Mouse (Mus musculus) bone marrow, adult 2 months (tissue): ENCODE results near the gene Ip6k1. TPM values are rescaled to one million over a fixed set of nuclear protein-coding genes. Genes with fewer than 3 reads are reported as not detected.

Experiments
- H3K27ac ChIP-seq: fragments of 200-500 bp; 2 replicates; pipeline ENCODE4 v1.5.1; 2012; ENCODE audit warnings: low read depth, mild to moderate bottlenecking, control low read depth, inconsistent platforms, low read length; ENCODE audit not compliant: control insufficient read depth, poor library complexity, insufficient read depth
- H3K4me1 ChIP-seq: fragments of 200-500 bp; 2 replicates; pipeline ENCODE4 v1.6.1; 2011; ENCODE audit warnings: low read length; ENCODE audit not compliant: control insufficient read depth, insufficient read depth
- H3K4me3 ChIP-seq: fragments of 200-500 bp; replicated peaks from 2 replicates; pipeline ENCODE3; 2011; ENCODE audit warnings: mild to moderate bottlenecking, low read depth, low read length, control low read depth; ENCODE audit not compliant: control insufficient read depth
- CTCF ChIP-seq: fragments of 200-500 bp; IDR thresholded peaks from 2 replicates; pipeline ENCODE4 v1.5.1; 2011; ENCODE audit warnings: low read length, control low read depth; ENCODE audit not compliant: control insufficient read depth, insufficient read depth
- POLR2A ChIP-seq: fragments of 200-500 bp; IDR thresholded peaks from 2 replicates; pipeline ENCODE4 v1.6.1; 2011; ENCODE audit warnings: low read depth, mild to moderate bottlenecking, control low read depth, low read length, borderline replicate concordance; ENCODE audit not compliant: control insufficient read depth
- WGBS: fragments of 180-500 bp; shearing (Covaris S2); methylation state at CpG from one replicate; pipeline ENCODE4 v1.1.7; 2018; 5-methylcytosine and 5-hydroxymethylcytosine counted together
- polyA plus RNA-seq: library from polyadenylated mRNA; stranded (reverse); fragments of >200 nt; gene quantifications from 2 replicates; pipeline ENCODE4 v1.2.4, GENCODE M21; 2011; ENCODE audit warnings: low replicate concordance; ENCODE audit not compliant: missing spikeins, insufficient read depth, insufficient read length

The Ip6k1 gene
- polyA plus RNA-seq, 1 experiment = 99.5 TPM

DNA sequence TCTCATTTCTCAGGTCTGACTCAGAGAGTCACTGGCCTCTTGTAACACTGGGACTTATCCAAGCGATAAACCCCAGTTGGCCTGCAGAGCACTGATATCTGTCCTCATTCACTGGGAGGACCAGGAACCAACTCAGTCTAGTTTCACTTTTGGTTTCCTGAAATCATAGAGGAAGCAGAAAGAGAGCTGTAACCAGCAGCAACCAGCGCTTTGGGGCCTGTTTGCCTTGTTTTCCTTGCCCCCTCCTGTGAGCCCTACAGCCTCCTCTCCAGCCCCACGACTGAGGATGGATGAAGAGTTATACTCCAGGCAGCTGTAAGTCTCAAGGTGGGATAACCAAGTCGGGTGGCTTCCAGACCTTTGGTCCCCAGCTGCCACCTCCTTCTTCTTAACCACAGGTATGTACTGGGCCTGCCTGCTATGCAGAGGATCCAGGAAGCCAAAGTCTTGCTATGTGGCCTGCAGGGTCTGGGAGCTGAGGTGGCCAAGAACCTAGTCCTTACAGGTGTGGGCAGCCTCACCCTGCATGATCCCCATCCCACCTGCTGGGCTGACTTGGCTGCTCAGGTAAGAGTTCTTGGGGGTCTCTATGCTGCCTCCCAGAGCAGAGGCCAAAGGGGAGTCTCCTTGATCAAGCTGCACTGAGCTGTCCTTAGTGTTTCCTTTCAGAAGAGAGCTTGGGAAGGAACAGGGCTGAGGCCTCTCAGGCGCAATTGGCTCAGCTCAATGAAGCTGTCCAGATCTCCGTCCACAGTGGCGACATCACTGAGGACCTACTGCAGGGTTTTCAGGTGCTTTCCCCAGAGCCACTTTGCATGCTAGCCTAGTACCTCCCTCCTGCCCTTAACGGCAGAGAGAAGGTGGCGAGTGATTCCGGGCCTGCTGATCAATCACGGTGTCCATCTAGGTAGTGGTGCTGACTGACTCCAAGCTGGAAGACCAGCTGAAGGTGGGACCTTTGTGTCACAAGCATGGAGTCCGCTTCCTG lies 26.6 kb upstream of the Ip6k1 start, which contains the start of gene Uba7:
Uba7 (plus strand) TSS at position 107 of the 988 bp plus-strand sequence.
- Histone ChIP-seq H3K27ac (peak within 1 kb of the TSS; percentile 87), H3K4me3 (peak within 1 kb of the TSS; percentile 79), H3K4me1 (peaks cover 7% of the 10 kb centered on the region; the same call in 1 of the 2 replicates)
- 10% methylated on average over 12 of the region's 12 CpGs for WGBS
- TF ChIP-seq CTCF = no peak
- no peak; the same call in 1 of the 2 replicates for TF ChIP-seq POLR2A

GRCm38 (mm10) chr9:107978815-107979214 lies 23.5 kb upstream of the Ip6k1 start:
- TF ChIP-seq CTCF (no peak), POLR2A (no peak)
- 90% methylated on average over 12 of the region's 12 CpGs for WGBS
- H3K4me1 ChIP-seq = peaks cover 23% of the 10 kb centered on the region
- no peak overlapping the region for H3K4me3 ChIP-seq
- H3K27ac ChIP-seq = no peak overlapping the region

- Histone ChIP-seq H3K4me3 (no peak overlapping the region), H3K4me1 (peaks cover 24% of the 10 kb centered on the region), H3K27ac (peak overlapping the region; percentile 70)
- TF ChIP-seq POLR2A (no peak), CTCF (no peak)
- 23% methylated on average over 7 of the region's 7 CpGs for WGBS
Observed at GRCm38 (mm10) chr9:107981684-107982605, 20.4 kb upstream of the Ip6k1 start.

- peak within 1 kb of the TSS; percentile 27 for H3K4me3 ChIP-seq
- H3K4me1 ChIP-seq = peaks cover 24% of the 10 kb centered on the region
- H3K27ac ChIP-seq = peak within 1 kb of the TSS; percentile 70
- WGBS = 3% methylated on average over 14 of the region's 14 CpGs
- TF ChIP-seq POLR2A (peak; percentile 25; the same call in 1 of the 2 replicates), CTCF (no peak)
Observed at GRCm38 (mm10) chr9:107982681-107983346, 19.5 kb upstream of the Ip6k1 start, which contains the start of gene Gm20661. Gm20661 (plus strand) TSS chr9:107983058.

- 14% methylated on average over 4 of the region's 4 CpGs for WGBS
- TF ChIP-seq CTCF (no peak), POLR2A (peak; percentile 31; the same call in 1 of the 2 replicates)
- Histone ChIP-seq H3K4me1 (peaks cover 24% of the 10 kb centered on the region), H3K4me3 (peak overlapping the region; percentile 27), H3K27ac (peak overlapping the region; percentile 70)
Observed at GRCm38 (mm10) chr9:107983421-107983890, 18.8 kb upstream of the Ip6k1 start.

GRCm38 (mm10) chr9:107984052-107984753 lies 18.1 kb upstream of the Ip6k1 start:
- Histone ChIP-seq H3K4me1 (peaks cover 24% of the 10 kb centered on the region), H3K4me3 (peak overlapping the region; percentile 90), H3K27ac (peak overlapping the region; percentile 90)
- no peak for TF ChIP-seq CTCF
- TF ChIP-seq POLR2A = 0 out of 2 replicates have a peak, but pooled peaks have one; percentile 7
- WGBS = 18% methylated on average over 19 of the region's 19 CpGs

GRCm38 (mm10) chr9:107984754-107985055 lies 17.6 kb upstream of the Ip6k1 start:
- no peak for TF ChIP-seq POLR2A
- no peak for TF ChIP-seq CTCF
- peak overlapping the region; percentile 90 for H3K4me3 ChIP-seq
- peak overlapping the region; percentile 90 for H3K27ac ChIP-seq
- 10% methylated on average over 9 of the region's 9 CpGs for WGBS
- peaks cover 23% of the 10 kb centered on the region for H3K4me1 ChIP-seq
